Mouse (Mus musculus) bone marrow macrophage, adult 2 months (primary cell): ENCODE measurements at regions not wholly inside any gene's neighbourhood (a gene's known extent, or its start where the extent isn't known, plus 50 kb on each side); places are given as distances from the start of the nearest gene placed in this dataset.

Experiments
- H3K27ac ChIP-seq: 2 replicates; pipeline ENCODE4 v1.5.1; 2012; ENCODE audit warnings: low read depth, low read length; ENCODE audit not compliant: insufficient read depth
- H3K4me1 ChIP-seq: 2 replicates; pipeline ENCODE4 v1.6.1; 2012; ENCODE audit warnings: low read length; ENCODE audit not compliant: control insufficient read depth, insufficient read depth
- H3K4me3 ChIP-seq: 2 replicates; pipeline ENCODE4 v1.5.1; 2012; ENCODE audit warnings: mild to moderate bottlenecking, low read length, moderate library complexity; ENCODE audit not compliant: insufficient read depth
- CTCF ChIP-seq: IDR thresholded peaks from 2 replicates; pipeline ENCODE4 v1.5.1; 2012; ENCODE audit warnings: low read depth, mild to moderate bottlenecking, low read length, moderate library complexity
- POLR2A ChIP-seq: IDR thresholded peaks from 2 replicates; pipeline ENCODE4 v1.6.1; 2012; ENCODE audit warnings: mild to moderate bottlenecking, low read depth, low read length, borderline replicate concordance

DNA sequence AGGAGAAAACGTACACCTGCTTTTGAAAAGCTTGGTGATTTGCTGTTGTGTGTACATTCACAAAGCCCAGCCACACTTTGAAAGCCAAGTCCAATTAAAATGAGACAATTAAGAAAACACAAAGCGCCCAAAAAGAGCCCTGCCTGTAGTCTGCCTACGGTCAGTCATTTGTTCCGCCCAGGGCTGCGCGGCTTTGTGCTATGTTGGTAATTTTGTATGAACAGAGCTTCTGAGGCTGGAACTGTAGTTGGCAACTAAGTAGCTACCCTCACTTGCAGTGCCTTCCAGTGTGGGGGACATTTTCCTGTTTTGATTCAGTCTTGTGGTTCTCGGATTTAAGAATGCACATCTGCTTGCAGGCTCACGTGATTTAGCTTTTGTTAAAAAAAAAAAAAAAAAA lies 89.3 kb upstream of the Slc28a3 start:
- Histone ChIP-seq H3K4me3 (no peak overlapping the region), H3K4me1 (no peaks in the 10 kb centered on the region), H3K27ac (no peak overlapping the region)
- TF ChIP-seq POLR2A, result no peak
- TF ChIP-seq CTCF, result no peak

DNA sequence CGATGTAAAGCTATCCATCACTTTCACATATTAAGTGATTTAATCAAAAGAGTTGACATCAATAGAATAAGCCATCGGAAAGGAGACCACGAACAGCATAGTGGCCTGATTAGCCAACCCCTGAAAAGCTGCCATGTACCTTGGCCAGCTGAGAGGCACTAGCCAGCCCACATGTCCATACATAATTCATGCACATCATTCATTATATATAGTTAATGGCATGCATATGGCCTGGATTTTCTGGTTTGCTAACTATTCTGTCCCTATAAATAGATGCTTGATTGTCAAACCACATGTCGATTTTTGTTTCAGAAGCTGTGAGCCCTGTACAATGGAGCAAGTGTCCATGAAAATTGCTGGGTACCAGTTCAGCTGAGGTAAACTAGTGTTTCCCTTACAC lies 93.5 kb upstream of the Slc28a3 start:
- Histone ChIP-seq H3K4me1 (no peaks in the 10 kb centered on the region), H3K4me3 (no peak overlapping the region), H3K27ac (no peak overlapping the region)
- no peak for TF ChIP-seq CTCF
- no peak for TF ChIP-seq POLR2A

DNA sequence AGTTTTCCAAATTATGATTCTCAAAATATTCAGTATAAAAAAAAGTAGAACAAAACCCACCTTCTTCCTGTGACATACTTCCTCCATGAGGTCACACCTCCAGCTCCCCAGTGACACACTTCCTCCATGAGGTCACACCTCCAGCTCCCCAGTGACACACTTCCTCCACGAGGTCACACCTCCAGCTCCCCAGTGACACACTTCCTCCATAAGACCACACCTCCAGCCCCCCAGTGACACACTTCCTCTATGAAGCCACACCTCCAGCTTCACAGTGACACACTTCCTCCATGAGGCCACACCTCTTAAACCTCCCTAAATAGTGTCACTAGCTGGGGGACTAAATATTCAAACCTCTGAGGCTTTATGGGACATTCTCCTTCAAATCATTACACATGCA lies 89.8 kb upstream of the Ntrk2 start:
- Histone ChIP-seq H3K27ac (no peak overlapping the region), H3K4me3 (no peak overlapping the region), H3K4me1 (no peaks in the 10 kb centered on the region)
- TF ChIP-seq CTCF (no peak), POLR2A (no peak)

DNA sequence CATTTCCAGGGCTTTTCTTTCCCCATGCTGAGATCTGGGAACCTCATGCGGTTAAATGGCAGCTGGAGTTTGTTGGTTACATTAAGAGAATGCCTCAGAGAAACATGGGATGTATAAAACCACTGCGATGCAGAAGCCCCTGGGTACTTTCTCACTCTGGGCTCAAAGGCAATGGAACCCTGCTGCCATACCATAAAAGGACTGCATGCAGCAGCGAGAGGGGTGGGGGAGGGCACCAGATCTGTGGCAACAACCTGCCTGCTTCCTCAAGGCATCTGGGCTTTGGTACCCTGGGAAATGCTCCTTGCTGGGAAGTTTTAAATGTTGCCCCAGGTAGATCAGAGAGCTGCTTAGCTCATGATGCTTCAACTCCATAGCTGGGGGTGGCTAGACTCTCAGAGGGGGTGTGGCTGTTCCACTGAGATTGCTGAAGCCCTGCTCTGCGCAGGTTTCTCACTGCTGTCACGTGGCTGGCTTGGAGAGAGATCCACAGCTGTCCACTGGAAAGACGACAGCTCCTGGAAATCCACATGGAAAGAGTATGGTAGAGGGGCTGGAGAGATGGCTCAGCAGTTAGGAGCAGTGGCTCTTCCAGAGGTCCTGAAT lies 75.8 kb upstream of the Ntrk2 start:
- H3K27ac ChIP-seq, result no peak overlapping the region
- TF ChIP-seq CTCF (no peak), POLR2A (no peak)
- H3K4me3 ChIP-seq, result no peak overlapping the region
- no peaks in the 10 kb centered on the region for H3K4me1 ChIP-seq

DNA sequence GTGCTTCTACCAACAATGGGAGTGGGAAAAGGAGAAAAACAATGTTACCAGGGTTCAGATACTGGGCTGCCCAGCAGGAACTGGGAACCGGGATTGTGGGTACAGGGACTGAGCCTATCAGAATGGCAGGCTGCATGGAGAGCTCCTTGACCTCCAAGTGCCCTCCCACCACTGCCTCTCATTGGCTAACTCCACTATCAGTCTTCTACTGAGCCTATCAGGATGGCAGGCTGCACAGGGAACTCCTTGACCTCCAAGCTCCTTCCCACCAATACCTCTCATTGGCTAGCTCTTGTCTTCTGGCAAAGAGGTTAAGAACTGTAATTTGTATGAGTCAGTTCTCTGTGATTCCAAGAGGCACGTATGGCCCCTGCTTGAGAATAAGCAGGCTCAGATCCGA lies 73.6 kb upstream of the Ntrk2 start:
- Histone ChIP-seq H3K4me1 (no peaks in the 10 kb centered on the region), H3K27ac (no peak overlapping the region), H3K4me3 (no peak overlapping the region)
- TF ChIP-seq POLR2A (no peak), CTCF (no peak)

DNA sequence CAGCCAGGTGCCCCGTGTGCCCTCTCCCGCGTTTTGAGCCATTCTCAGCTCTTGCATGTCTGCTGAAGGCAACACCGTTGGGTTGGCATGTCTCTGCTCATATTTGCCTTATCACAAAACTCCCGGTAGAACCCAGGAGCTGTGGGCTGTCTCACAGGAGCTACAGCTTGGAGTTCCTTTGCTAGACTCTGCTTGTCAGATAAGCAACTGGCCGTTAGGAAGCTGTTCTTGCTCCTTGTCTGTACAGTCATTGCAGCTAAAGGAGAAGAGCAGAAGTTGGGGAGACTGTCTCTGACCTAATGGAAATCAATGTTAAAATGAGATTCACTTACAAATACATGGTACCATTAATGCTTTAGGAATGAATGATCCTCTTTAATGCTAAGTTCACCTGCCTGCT lies 72.8 kb upstream of the Ntrk2 start:
- Histone ChIP-seq H3K4me3 (no peak overlapping the region), H3K4me1 (no peaks in the 10 kb centered on the region), H3K27ac (no peak overlapping the region)
- TF ChIP-seq POLR2A (no peak), CTCF (no peak)

DNA sequence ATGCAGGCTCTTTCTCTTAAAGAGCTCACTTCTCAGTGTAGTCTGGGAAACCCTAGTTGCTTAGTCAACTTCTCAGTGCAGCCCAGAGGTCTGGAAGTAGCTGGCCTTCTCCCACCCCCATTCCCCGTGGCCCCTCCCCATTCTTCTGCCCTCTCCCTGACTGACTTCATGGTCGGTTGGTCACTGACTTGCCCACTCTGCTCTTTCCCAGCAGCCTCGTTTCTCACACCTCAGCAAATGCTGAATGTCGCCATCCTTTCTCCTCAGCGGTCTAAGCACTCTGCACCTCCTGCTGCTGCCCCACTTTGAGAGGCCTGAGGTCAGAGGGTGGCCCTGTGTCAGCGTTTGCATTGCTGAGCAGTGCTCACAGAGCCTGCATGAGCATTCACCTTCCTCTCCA lies 70.8 kb upstream of the Ntrk2 start:
- no peak for TF ChIP-seq POLR2A
- no peak for TF ChIP-seq CTCF
- no peaks in the 10 kb centered on the region for H3K4me1 ChIP-seq
- H3K4me3 ChIP-seq, result no peak overlapping the region
- no peak overlapping the region for H3K27ac ChIP-seq

DNA sequence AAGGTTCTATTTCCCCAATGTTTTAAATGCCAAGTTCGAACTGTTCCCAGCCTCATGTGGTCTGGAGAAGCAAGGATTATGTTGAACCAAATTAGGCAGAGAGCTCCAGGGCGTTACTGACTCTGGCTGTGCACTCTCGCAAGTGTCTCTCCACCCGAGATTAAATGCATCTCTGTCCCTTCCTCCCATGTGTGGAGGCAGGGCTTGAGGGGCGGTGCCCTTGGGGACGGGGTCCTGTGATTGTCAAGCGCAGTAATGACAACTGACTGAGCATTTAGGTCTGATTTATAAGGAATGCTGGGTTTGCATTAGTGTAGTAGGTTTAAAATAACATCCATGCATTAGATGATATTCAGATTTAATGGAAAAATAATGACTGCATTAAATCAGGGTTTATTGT lies 65.6 kb upstream of the Ntrk2 start:
- TF ChIP-seq POLR2A, result no peak
- TF ChIP-seq CTCF, result no peak
- Histone ChIP-seq H3K4me3 (no peak overlapping the region), H3K27ac (no peak overlapping the region), H3K4me1 (no peaks in the 10 kb centered on the region)

- Histone ChIP-seq H3K4me1 (no peaks in the 10 kb centered on the region), H3K27ac (no peak overlapping the region), H3K4me3 (no peak overlapping the region)
- TF ChIP-seq POLR2A (no peak), CTCF (no peak)
These were observed 60.3 kb upstream of the Ntrk2 start for GRCm38 (mm10) chr13:58746056-58746455.

GRCm38 (mm10) chr13:58747685-58748084 lies 58.7 kb upstream of the Ntrk2 start:
- Histone ChIP-seq H3K27ac (no peak overlapping the region), H3K4me3 (no peak overlapping the region), H3K4me1 (no peaks in the 10 kb centered on the region)
- TF ChIP-seq POLR2A, result no peak

GRCm38 (mm10) chr13:58756125-58756524 lies 50.2 kb upstream of the Ntrk2 start:
- TF ChIP-seq CTCF (no peak), POLR2A (no peak)

More at GRCm38 (mm10) chr13:58756125-58756524, 50.2 kb upstream of the Ntrk2 start:
- no peak overlapping the region for H3K27ac ChIP-seq
- H3K4me3 ChIP-seq, result no peak overlapping the region
- H3K4me1 ChIP-seq, result no peaks in the 10 kb centered on the region
